Mouse (Mus musculus) embryonic fibroblast, embryonic 13.5 days (primary cell): ENCODE measurements around the gene Lman2l.

Source experiments
- CTCF ChIP-seq: IDR thresholded peaks from 2 replicates; pipeline ENCODE4 v1.5.1; 2011; ENCODE audit warnings: mild to moderate bottlenecking, control low read depth, low read length, moderate library complexity, borderline replicate concordance; ENCODE audit not compliant: insufficient read depth
- POLR2A ChIP-seq: IDR thresholded peaks from 2 replicates; pipeline ENCODE4 v1.6.1; 2011; ENCODE audit warnings: low read depth, mild to moderate bottlenecking, control low read depth, low read length, moderate library complexity

DNA sequence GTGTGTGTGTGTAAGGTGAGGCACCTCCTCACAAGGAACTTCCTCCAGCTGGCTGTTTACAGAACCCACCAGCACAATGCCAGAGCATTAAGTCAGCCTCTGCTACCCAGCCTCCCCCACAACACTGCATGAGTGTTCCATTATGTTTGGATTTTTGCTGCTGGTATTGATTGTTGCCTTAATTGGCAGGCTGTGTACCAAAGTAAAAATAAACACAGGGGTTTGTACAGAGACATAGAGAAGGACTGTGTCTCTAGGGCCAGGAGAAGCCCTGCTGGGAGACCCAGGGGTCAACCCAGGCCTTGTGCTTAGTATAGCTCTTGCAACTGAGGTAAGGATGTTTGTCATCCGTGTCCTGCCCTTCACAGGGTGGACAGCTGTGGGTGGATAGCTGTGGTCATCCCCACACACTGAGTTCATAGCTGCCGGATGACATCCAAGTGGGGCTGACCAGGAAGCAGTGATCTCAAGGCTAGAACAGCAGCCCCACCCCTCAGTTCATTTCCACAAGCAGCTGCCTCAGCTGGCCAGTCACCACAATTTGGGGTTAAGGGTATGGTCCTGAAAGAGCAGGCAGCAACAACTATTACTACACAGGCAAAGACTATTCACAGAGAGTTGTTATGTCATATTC is 24.9 kb upstream of the Lman2l start:
- TF ChIP-seq CTCF (no peak), POLR2A (no peak)
